Mouse (Mus musculus) neural tube, embryonic 13.5 days (tissue): Measurements from ENCODE around the gene Ush2a. TPM values are rescaled to one million over a fixed set of nuclear protein-coding genes. Genes with fewer than 3 reads are reported as not detected.

ENCODE experiments used
- ATAC-seq: fragments of 200-750 bp; cut with Nextera tagmentation; 2 replicates; pipeline ENCODE4 v1.8.0; 2017; ENCODE audit warnings: low read depth, mild to moderate bottlenecking, moderate TSS enrichment, moderate library complexity
- H3K27ac ChIP-seq: fragments of 300-500 bp; sonication (generic); replicated peaks from 2 replicates; pipeline ENCODE4 v1.5.1; 2015; ENCODE audit warnings: moderate library complexity, mild to moderate bottlenecking, inconsistent platforms
- H3K27me3 ChIP-seq: fragments of 300-500 bp; sonication (generic); 2 replicates; pipeline ENCODE4 v1.6.1; 2015; ENCODE audit warnings: mild to moderate bottlenecking, inconsistent platforms
- H3K36me3 ChIP-seq: fragments of 300-500 bp; sonication (generic); 2 replicates; pipeline ENCODE4 v1.6.1; 2015; ENCODE audit warnings: mild to moderate bottlenecking, inconsistent platforms
- H3K4me1 ChIP-seq: fragments of 300-500 bp; sonication (generic); replicated peaks from 2 replicates; pipeline ENCODE4 v1.6.1; 2015; ENCODE audit warnings: inconsistent platforms
- H3K4me2 ChIP-seq: fragments of 300-500 bp; sonication (generic); 2 replicates; pipeline ENCODE4 v1.6.1; 2015; ENCODE audit warnings: inconsistent platforms, mild to moderate bottlenecking, moderate library complexity
- H3K4me3 ChIP-seq: fragments of 300-500 bp; sonication (generic); 2 replicates; pipeline ENCODE4 v1.5.1; 2015; ENCODE audit warnings: mild to moderate bottlenecking, inconsistent platforms
- H3K9ac ChIP-seq: fragments of 300-500 bp; sonication (generic); 2 replicates; pipeline ENCODE4 v1.6.1; 2015; ENCODE audit warnings: moderate library complexity, mild to moderate bottlenecking, inconsistent platforms
- H3K9me3 ChIP-seq: fragments of 300-500 bp; sonication (generic); 2 replicates; pipeline ENCODE4 v1.6.1; 2016; ENCODE audit warnings: inconsistent platforms
- WGBS: fragments of 180-500 bp; shearing (Covaris S2); methylation state at CpG from one replicate; pipeline ENCODE4 v1.1.7; 2015; 5-methylcytosine and 5-hydroxymethylcytosine counted together
- polyA plus RNA-seq: library from polyadenylated mRNA; unstranded; fragments of >200 nt; fragmentation: Nextera tagmentation; extraction: Ambion mirVana; gene quantifications from 2 replicates; pipeline ENCODE4 v1.2.1, GENCODE M21; 2015

Ush2a gene
- polyA plus RNA-seq, 1 experiment from 2014 or later = 0.17 TPM

DNA sequence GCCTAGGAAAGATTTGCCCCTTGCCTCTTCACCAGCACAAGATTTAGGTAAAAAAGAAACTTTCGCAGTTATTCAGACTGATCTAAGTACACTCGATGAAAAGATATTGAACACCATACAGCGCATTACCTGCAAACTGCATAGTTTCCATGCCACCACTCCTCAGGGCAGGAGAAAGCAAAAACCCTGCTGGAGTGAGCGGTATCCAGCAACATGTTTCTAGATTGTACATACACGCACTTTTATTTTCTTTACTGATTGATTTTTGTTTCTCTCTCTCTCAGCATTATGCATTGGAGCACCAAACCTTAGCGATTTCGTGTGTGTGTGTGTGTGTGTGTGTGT lies 746.1 kb downstream of the Ush2a start:
- Histone ChIP-seq H3K9ac (0 out of 2 replicates have a peak overlapping the region, but pooled peaks have one; percentile 9), H3K4me3 (peak overlapping the region; percentile 99), H3K9me3 (no peaks in the 10 kb centered on the region), H3K4me1 (peaks cover 31% of the 10 kb centered on the region), H3K4me2 (peak overlapping the region; percentile 96), H3K27ac (no peak overlapping the region), H3K27me3 (peaks cover 8% of the 10 kb centered on the region), H3K36me3 (no peaks in the 10 kb centered on the region)
- 46% methylated on average over 7 of the region's 7 CpGs for WGBS
- ATAC-seq = no peak; the same call in 1 of the 2 replicates

DNA sequence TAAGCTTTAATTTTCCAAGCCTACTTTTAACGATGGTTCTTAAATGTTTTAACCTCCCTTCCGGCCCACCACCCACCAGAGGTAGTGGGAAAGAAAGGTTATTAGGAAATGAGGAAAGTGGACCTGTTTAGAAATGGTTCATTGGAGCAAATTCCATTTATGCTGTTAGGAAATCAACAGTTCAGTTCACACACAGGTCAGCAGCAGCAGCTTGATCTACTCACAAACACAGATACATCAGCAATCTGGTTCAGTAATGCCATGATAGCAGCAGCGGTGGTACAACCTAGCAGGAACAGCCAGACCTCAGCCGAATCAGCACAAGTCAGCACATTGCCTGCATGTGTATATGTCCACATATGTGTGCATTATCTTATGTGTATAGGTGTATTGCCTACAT lies 748.8 kb downstream of the Ush2a start:
- H3K9me3 ChIP-seq = no peaks in the 10 kb centered on the region
- no peak overlapping the region for H3K4me3 ChIP-seq

DNA sequence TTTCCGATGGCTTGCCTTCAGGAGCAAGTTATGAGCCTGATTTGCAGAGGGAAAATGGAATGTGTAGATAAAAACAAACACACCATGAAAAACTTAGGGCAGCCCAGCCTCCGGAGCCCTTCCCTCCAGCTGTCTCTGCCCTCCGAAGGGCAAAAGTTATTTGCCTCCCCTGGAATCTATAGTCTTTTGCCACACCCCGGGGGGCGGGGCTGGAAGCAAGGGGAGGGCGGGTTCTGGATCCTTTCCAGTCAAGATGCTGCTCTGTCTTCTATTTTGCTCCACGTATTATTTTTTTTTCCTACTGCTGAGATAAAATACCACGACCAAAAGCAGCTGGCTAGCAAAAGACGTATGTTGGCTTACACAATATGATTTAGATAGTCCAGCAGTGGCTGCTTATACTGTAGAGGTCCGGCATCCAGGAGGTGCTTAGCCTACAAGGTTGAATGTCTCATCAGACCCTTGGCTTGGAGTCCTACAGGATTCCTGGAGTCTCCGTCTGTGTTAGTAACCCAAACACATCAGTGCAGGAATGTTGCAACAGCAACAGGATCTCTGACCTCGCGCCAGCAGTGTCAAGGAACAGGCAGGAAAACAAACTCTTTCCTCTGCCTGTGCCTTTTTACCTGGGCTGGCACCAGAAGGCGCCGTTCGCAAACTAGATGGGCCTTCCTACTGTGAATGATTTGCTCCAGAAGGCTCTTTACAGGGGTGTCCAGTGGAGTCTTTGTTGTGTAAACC lies 751.2 kb downstream of the Ush2a start:
- H3K27ac ChIP-seq = no peak overlapping the region
- no peak overlapping the region for H3K4me3 ChIP-seq
- H3K36me3 ChIP-seq = no peaks in the 10 kb centered on the region
- no peaks in the 10 kb centered on the region for H3K9me3 ChIP-seq
- H3K9ac ChIP-seq = 0 out of 2 replicates have a peak overlapping the region, but pooled peaks have one; percentile 32
- peak overlapping the region; percentile 24 for H3K4me2 ChIP-seq
- H3K4me1 ChIP-seq = peaks cover 17% of the 10 kb centered on the region
- 7% methylated on average over 16 of the region's 16 CpGs for WGBS
- H3K27me3 ChIP-seq = peaks cover 22% of the 10 kb centered on the region
- no peak for ATAC-seq

More for the DNA sequence above, 748.8 kb downstream of the Ush2a start:
- no peaks in the 10 kb centered on the region for H3K36me3 ChIP-seq
- H3K27ac ChIP-seq = no peak overlapping the region
- 89% methylated on average over 4 of the region's 4 CpGs for WGBS
- H3K4me1 ChIP-seq = peaks cover 32% of the 10 kb centered on the region
- no peak overlapping the region for H3K4me2 ChIP-seq
- H3K27me3 ChIP-seq = peaks cover 22% of the 10 kb centered on the region
- ATAC-seq = no peak
- H3K9ac ChIP-seq = no peak overlapping the region

DNA sequence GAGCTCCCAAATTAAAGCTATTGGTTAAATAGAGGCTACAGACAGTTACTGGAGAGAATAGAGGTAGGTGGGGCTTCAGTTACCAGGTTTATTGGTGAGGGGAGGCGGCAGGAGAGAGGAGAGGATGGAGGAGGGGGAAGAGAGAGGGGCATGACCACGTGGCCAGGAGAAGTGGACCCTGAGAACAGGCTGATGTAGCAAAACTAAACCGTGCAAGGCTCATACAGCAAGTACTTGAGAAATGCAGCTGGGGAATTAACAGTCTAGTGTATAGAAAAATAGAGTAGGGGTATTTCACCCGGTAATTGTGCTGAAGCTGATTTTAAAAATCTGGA lies 751.7 kb downstream of the Ush2a start:
- Histone ChIP-seq H3K36me3 (no peaks in the 10 kb centered on the region), H3K4me2 (peak overlapping the region; percentile 24), H3K27me3 (peaks cover 22% of the 10 kb centered on the region), H3K9ac (0 out of 2 replicates have a peak overlapping the region, but pooled peaks have one; percentile 32), H3K9me3 (no peaks in the 10 kb centered on the region), H3K4me3 (no peak overlapping the region), H3K4me1 (peaks cover 17% of the 10 kb centered on the region), H3K27ac (no peak overlapping the region)
- 5% methylated on average over 4 of the region's 4 CpGs for whole genome bisulfite sequencing
- ATAC-seq = no peak
